Mouse (Mus musculus): ENCODE results near the gene Jam3. TPM values are rescaled to one million over a fixed set of nuclear protein-coding genes. Genes with fewer than 3 reads are reported as not detected.
A peak's percentile ranks its signal among the peaks of the same experiment; 100 is the strongest.

Gene Jam3
- total and polyA plus RNA-seq, 3 experiments, result 0.17 to 2.0 (median 0.72) TPM

DNA sequence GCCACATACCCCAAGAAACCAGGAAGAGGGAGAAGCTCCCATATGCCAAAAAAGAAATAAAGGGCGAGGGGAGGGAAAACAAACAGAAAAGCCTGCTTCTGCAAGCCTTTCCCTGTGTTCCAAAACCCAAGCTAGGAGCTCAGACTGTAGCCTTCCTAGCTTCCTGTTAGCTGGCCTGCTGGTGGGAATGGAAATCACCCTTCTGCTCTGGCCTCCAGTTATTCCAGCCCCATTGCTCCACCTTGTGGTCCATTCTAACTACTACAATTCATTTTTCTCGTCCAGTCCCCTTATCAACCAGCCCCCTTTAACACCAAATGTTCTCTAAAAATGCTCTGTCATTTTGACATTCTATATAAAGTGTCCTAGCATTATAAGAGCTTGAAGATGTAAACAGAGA is 20.9 kb upstream of the Jam3 start:
- Histone ChIP-seq H3K36me3 (replicated peaks in 1 of 2; ENCODE audit: control insufficient read depth in 1 of 2, insufficient read depth in 1 of 2, low read length in 1 of 2) (no peaks in the 10 kb centered on the region), H3K27me3 (replicated peaks) (no peaks in the 10 kb centered on the region), H3K79me2 (replicated peaks; ENCODE audit: control insufficient read depth, extremely low read depth, insufficient read depth, poor library complexity, severe bottlenecking) (no peaks in the 10 kb centered on the region), H3K4me3 (replicated peaks in 1 of 3; ENCODE audit: low read depth in 2 of 3, low read length in 2 of 3, poor library complexity in 1 of 3) (no peak overlapping the region), H3K4me1 (ENCODE audit: control insufficient read depth in 1 of 2, insufficient read depth in 2 of 2) (peaks cover 0 to 7% of the 10 kb centered on the region in 2 experiments; a peak in 2 of 4 replicates), H3K9me3 (replicated peaks; ENCODE audit: low read length) (peaks cover 3% of the 10 kb centered on the region), H3K9ac (ENCODE audit: insufficient read depth, low read depth) (no peak overlapping the region), H3K27ac (ENCODE audit: insufficient read depth, low read depth) (no peak overlapping the region), H3K4me2 (ENCODE audit: insufficient read depth, low read depth, poor library complexity, severe bottlenecking) (no peak overlapping the region)
- no peak for TF ChIP-seq JUND (conservative IDR thresholded peaks at IDR 0.05; ENCODE audit: low read depth, low read length)
- peak; percentile 86 for TF ChIP-seq SMC3 (IDR thresholded peaks at IDR 0.05; ENCODE audit: low read depth, low read length)
- no peak for TF ChIP-seq CHD1 (IDR thresholded peaks at IDR 0.05; ENCODE audit: low read depth, low read length)
- TF ChIP-seq BHLHE40 (IDR thresholded peaks at IDR 0.05; ENCODE audit: low read depth, low read length), result no peak
- no peak for TF ChIP-seq MAFK (IDR thresholded peaks at IDR 0.05; ENCODE audit: insufficient replicate concordance, low read length)
- no peak for TF ChIP-seq PAX5 (IDR thresholded peaks at IDR 0.05; ENCODE audit: low read length)
- TF ChIP-seq NELFE (IDR thresholded peaks at IDR 0.05; ENCODE audit: low read depth, low read length), result peak; percentile 24; the same call in 1 of the 2 replicates
- TF ChIP-seq RCOR1 (conservative IDR thresholded peaks at IDR 0.05; ENCODE audit: low read depth, low read length), result no peak
- TF ChIP-seq ELF1 (IDR thresholded peaks at IDR 0.05; ENCODE audit: low read depth, low read length), result peak; percentile 70
- TF ChIP-seq ETS1 (conservative IDR thresholded peaks at IDR 0.05; ENCODE audit: low read depth, low read length), result no peak
- TF ChIP-seq RAD21 (IDR thresholded peaks at IDR 0.05; ENCODE audit: low read depth, low read length), result peak; percentile 88
- no peak for TF ChIP-seq HCFC1 (IDR thresholded peaks at IDR 0.05; ENCODE audit: low read depth, low read length)
- TF ChIP-seq CHD2 (IDR thresholded peaks at IDR 0.05; ENCODE audit: low read length), result no peak
- no peak for TF ChIP-seq TBP (conservative IDR thresholded peaks at IDR 0.05; ENCODE audit: low read depth, low read length)
- peak; percentile 60 to 91 for TF ChIP-seq CTCF (conservative IDR thresholded peaks at IDR 0.05 in 1 of 2, IDR thresholded peaks at IDR 0.05 in 1 of 2; ENCODE audit: low read depth in 2 of 2, low read length in 2 of 2)
- peak; percentile 41; the same call in 1 of the 2 replicates for TF ChIP-seq ZC3H11A (IDR thresholded peaks at IDR 0.05; ENCODE audit: low read depth, low read length)
- TF ChIP-seq MAZ (IDR thresholded peaks at IDR 0.05; ENCODE audit: low read depth, low read length), result no peak
- no peak for TF ChIP-seq SIN3A (IDR thresholded peaks at IDR 0.05; ENCODE audit: low read length)
- peak; percentile 76 for DNase-seq (ENCODE audit: extremely low read depth)
- dilution Hi-C loops (cut with MboI; ENCODE audit: extremely low pct_ligation_motif_present, extremely low pct_unique_long_range_greater_than_20kb, low sequenced_read_pairs), result no loop called here
- in situ Hi-C loops (cut with MboI; ENCODE audit: low pct_ligation_motif_present, low pct_unique_long_range_greater_than_20kb, low sequenced_read_pairs), result no loop called here

DNA sequence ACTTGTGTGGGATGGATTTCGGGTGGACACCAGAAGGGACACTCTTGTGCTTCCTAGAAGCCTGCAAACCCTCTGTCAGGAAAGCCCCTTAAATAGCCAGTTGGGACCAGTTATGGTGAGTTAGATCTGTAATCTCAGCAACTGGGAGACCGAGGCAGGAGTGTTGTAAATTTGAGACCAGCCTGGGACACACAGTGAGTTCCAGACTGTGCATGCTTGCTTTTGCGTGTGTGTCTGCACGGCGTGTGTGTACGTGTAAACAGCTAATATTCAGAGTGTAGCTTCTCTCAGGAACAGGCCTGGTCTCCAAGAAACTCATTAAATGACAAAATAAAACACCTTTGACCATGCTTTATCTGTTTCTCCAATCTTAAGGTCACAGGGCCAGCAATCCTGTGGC is 20.5 kb upstream of the Jam3 start:
- H3K9ac ChIP-seq (ENCODE audit: insufficient read depth, low read depth), result no peak overlapping the region
- peaks cover 1% of the 10 kb centered on the region for H3K27me3 ChIP-seq (replicated peaks)
- no peaks in the 10 kb centered on the region for H3K79me2 ChIP-seq (replicated peaks; ENCODE audit: control insufficient read depth, extremely low read depth, insufficient read depth, poor library complexity, severe bottlenecking)
- no peak overlapping the region for H3K4me2 ChIP-seq (ENCODE audit: insufficient read depth, low read depth, poor library complexity, severe bottlenecking)
- no peaks in the 10 kb centered on the region for H3K36me3 ChIP-seq (replicated peaks in 1 of 2; ENCODE audit: control insufficient read depth in 1 of 2, insufficient read depth in 1 of 2, low read length in 1 of 2)
- no peak overlapping the region for H3K4me3 ChIP-seq (replicated peaks in 1 of 3; ENCODE audit: low read depth in 2 of 3, low read length in 2 of 3, poor library complexity in 1 of 3)
- peaks cover 3% of the 10 kb centered on the region for H3K9me3 ChIP-seq (replicated peaks; ENCODE audit: low read length)
- H3K27ac ChIP-seq (ENCODE audit: insufficient read depth, low read depth), result no peak overlapping the region
- in situ Hi-C loops (cut with MboI; ENCODE audit: low pct_ligation_motif_present, low pct_unique_long_range_greater_than_20kb, low sequenced_read_pairs) (no loop called here), dilution Hi-C loops (cut with MboI; ENCODE audit: extremely low pct_ligation_motif_present, extremely low pct_unique_long_range_greater_than_20kb, low sequenced_read_pairs) (no loop called here)
- TF ChIP-seq USF2 (conservative IDR thresholded peaks at IDR 0.05; ENCODE audit: low read depth, low read length), result no peak
- TF ChIP-seq TBP (conservative IDR thresholded peaks at IDR 0.05; ENCODE audit: low read depth, low read length), result no peak
- no peak for TF ChIP-seq HCFC1 (IDR thresholded peaks at IDR 0.05; ENCODE audit: low read depth, low read length)
- no peak for TF ChIP-seq ETS1 (conservative IDR thresholded peaks at IDR 0.05; ENCODE audit: low read depth, low read length)
- no peak for TF ChIP-seq CHD2 (IDR thresholded peaks at IDR 0.05; ENCODE audit: low read length)
- TF ChIP-seq UBTF (IDR thresholded peaks at IDR 0.05; ENCODE audit: low read depth, low read length), result no peak
- no peak for TF ChIP-seq POLR2A (IDR thresholded peaks at IDR 0.05; ENCODE audit: low read depth, low read length)
- TF ChIP-seq TCF12 (IDR thresholded peaks at IDR 0.05; ENCODE audit: low read depth, low read length), result no peak
- TF ChIP-seq IRF4 (IDR thresholded peaks at IDR 0.05; ENCODE audit: low read depth, low read length), result no peak
- no peak for TF ChIP-seq GABPA (IDR thresholded peaks at IDR 0.05; ENCODE audit: insufficient replicate concordance, low read depth, low read length)
- TF ChIP-seq NRF1 (IDR thresholded peaks at IDR 0.05; ENCODE audit: low read depth, low read length), result no peak
- peaks cover 0 to 7% of the 10 kb centered on the region in 2 experiments; a peak in 2 of 4 replicates for H3K4me1 ChIP-seq (ENCODE audit: control insufficient read depth in 1 of 2, insufficient read depth in 2 of 2)
- no peak for DNase-seq (ENCODE audit: extremely low read depth)

Measured in CH12.LX (cell line).